Mouse (Mus musculus) urinary bladder, postnatal 36 days (tissue): ENCODE results near the gene Rest.
A peak's percentile ranks its signal among the peaks of the same experiment; 100 is the strongest.
"Not testable (repeated sequence)": the region's sequence is repeated elsewhere in the genome, so short reads cannot be mapped to it uniquely, and the experiment has no call there.

Experiments used
- DNase-seq, 2 experiments: peaks; one replicate each; pipeline ENCODE4 v3.0.0; 2022; ENCODE audit warnings: low spot score in 2 of 2, mixed read lengths in 1 of 2

The Rest gene

GRCm38 (mm10) chr5:77265081-77265670, at the start of gene Rest:
Gene Rest (plus strand): TSS chr5:77265491.
- peak; percentile 71 to 75 for DNase-seq

GRCm38 (mm10) chr5:77217211-77217610, 48.1 kb upstream of the Rest start:
- DNase-seq: peak; percentile 50 to 64

GRCm38 (mm10) chr5:77217724-77218123, 47.6 kb upstream of the Rest start:
- no peak for DNase-seq

GRCm38 (mm10) chr5:77223043-77223975, 42.0 kb upstream of the Rest start:
- no peak for DNase-seq

- no peak for DNase-seq
Measured at GRCm38 (mm10) chr5:77228986-77229385, 36.3 kb upstream of the Rest start.

- DNase-seq: not testable (repeated sequence)
Measured at GRCm38 (mm10) chr5:77231863-77232262, 33.4 kb upstream of the Rest start.

- no peak for DNase-seq
Measured at GRCm38 (mm10) chr5:77234921-77235320, 30.4 kb upstream of the Rest start.

- no peak for DNase-seq
Measured at GRCm38 (mm10) chr5:77237104-77237503, 28.2 kb upstream of the Rest start.

GRCm38 (mm10) chr5:77244331-77244987, 20.8 kb upstream of the Rest start:
- DNase-seq: no peak

GRCm38 (mm10) chr5:77245463-77245786, 19.9 kb upstream of the Rest start:
- DNase-seq: no peak

GRCm38 (mm10) chr5:77245787-77246671, 19.3 kb upstream of the Rest start:
- no peak for DNase-seq

- DNase-seq: no peak
Measured at GRCm38 (mm10) chr5:77250083-77250482, 15.2 kb upstream of the Rest start.

GRCm38 (mm10) chr5:77251656-77252055, 13.6 kb upstream of the Rest start:
- no peak for DNase-seq

- DNase-seq: no peak
Measured at GRCm38 (mm10) chr5:77252115-77252827, 13.0 kb upstream of the Rest start.

GRCm38 (mm10) chr5:77253154-77253553, 12.1 kb upstream of the Rest start:
- DNase-seq: no peak

GRCm38 (mm10) chr5:77254402-77254801, 10.9 kb upstream of the Rest start:
- no peak for DNase-seq

- DNase-seq: no peak
Measured at GRCm38 (mm10) chr5:77257603-77258002, 7.7 kb upstream of the Rest start.

- no peak for DNase-seq
Measured at GRCm38 (mm10) chr5:77259315-77259714, 6.0 kb upstream of the Rest start.

GRCm38 (mm10) chr5:77260141-77260540, 5.2 kb upstream of the Rest start:
- DNase-seq: no peak

- DNase-seq: no peak
Measured at GRCm38 (mm10) chr5:77261137-77261536, 4.2 kb upstream of the Rest start.

- DNase-seq: no peak
Measured at GRCm38 (mm10) chr5:77262105-77262504, 3.2 kb upstream of the Rest start.
